Mouse (Mus musculus) left cerebral cortex, adult 2 months (tissue): ENCODE measurements around the gene Sec61a1. TPM values are rescaled to one million over a fixed set of nuclear protein-coding genes. Genes with fewer than 3 reads are reported as not detected.

Experiments
- DNase-seq, 2 experiments: peaks; one replicate each; pipeline ENCODE4 v3.0.0; 2021 to 2022; ENCODE audit warnings: low spot score in 2 of 2, mixed read lengths in 1 of 2; ENCODE audit errors: extremely low spot score in 1 of 2
- H3K27ac ChIP-seq: fragments of 200-600 bp; 2 replicates; pipeline ENCODE4 v1.8.1; 2022
- H3K4me3 ChIP-seq: fragments of 200-600 bp; 2 replicates; pipeline ENCODE4 v1.8.1; 2022
- CTCF ChIP-seq: fragments of 200-600 bp; IDR thresholded peaks from 2 replicates; pipeline ENCODE4 v1.8.1; 2022; ENCODE audit warnings: antibody characterized with exemption, mild to moderate bottlenecking, moderate library complexity
- intact Hi-C: fragments of 180-260 bp; cut with DNase I; formaldehyde crosslinking; loops from one replicate; pipeline ENCODE4 v1.15.1; 2025
- total RNA-seq, 2 experiments: library from RNA; stranded (reverse); gene quantifications; 2 replicates each; pipeline ENCODE4 v1.2.3; 2021

Sec61a1 gene
- total RNA-seq, 2 experiments from 2014 or later: 81.4 to 82.0 TPM

DNA sequence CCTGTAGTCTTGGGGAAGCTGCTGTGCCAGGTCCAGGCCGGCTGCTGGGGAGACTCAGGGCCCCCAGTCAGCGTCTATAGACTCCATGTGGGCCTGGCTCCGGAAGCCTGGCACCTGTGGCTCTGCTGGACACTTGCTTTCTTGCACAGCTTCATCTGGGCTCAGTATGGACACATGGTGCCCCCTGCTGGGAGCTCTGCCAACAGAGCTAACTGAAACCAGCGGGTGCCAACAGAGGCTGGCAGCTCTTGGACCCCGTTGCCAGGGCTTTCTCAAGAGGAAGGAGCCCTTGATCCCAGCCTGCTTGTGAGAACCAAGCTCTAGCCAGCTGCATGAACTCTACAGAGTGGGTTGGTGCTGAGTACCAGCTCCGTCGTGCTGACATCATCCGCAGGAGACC lies 31.8 kb downstream of the Sec61a1 start:
- Histone ChIP-seq H3K4me3 (no peak overlapping the region), H3K27ac (no peak overlapping the region)
- TF ChIP-seq CTCF: peak; percentile 54
- peak; percentile 67 to 72 for DNase-seq
- intact Hi-C loops: loop anchor here (5.0 kb wide), 2 partner anchors 300 to 375 kb away; no protein-coding TSS in a partner anchor

GRCm38 (mm10) chr6:88485378-88485777 lies 33.3 kb downstream of the Sec61a1 start:
- no peak for DNase-seq
- intact Hi-C loops: loop anchor here (5.0 kb wide), 2 partner anchors 298 to 373 kb away; no protein-coding TSS in a partner anchor
- Histone ChIP-seq H3K4me3 (no peak overlapping the region), H3K27ac (no peak overlapping the region)
- TF ChIP-seq CTCF: no peak

DNA sequence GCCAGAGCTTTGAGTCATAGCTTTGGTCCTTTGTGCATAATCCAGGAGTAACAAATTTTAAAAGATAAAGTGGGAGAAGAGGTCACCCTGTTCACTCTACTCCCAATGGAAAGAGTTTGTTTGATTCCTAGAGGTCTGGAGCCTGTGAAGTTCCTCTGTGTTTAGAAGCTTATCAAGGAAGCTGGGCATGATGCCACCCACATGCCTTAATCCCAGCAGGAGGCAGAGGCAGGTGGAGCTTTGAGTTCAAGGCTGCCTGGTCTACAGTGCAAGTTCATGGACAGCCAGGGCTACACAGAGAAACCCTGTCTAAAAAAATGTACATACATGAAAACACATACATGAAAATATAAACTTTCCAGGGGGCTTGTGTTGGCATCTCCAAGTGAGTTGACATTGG lies 34.8 kb downstream of the Sec61a1 start:
- Histone ChIP-seq H3K27ac (no peak overlapping the region), H3K4me3 (no peak overlapping the region)
- DNase-seq: no peak
- no peak for TF ChIP-seq CTCF
- intact Hi-C loops: no loop called here

DNA sequence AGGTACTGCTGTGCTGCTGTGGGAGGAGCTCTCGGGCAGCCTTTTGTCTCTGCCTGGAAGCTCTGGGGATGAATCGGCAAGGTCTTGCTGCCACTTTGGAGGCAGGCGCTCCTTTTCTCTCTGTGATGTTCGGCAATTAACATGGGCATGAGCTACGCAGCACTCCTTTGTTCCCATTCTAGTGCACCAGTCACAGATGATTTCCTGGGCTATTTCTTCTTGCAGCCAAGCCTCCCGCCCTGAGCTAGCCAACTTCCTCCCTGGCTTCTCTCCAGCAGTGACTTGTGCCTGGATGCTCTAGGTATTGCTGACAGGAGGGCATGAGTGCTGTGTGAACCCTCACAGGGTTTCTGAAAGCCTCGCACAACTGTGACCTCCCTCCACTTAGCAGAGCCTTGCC lies 35.6 kb downstream of the Sec61a1 start:
- Histone ChIP-seq H3K4me3 (no peak overlapping the region), H3K27ac (no peak overlapping the region)
- TF ChIP-seq CTCF: no peak
- intact Hi-C loops: no loop called here
- DNase-seq: no peak

GRCm38 (mm10) chr6:88480421-88480820 lies 38.3 kb downstream of the Sec61a1 start:
- TF ChIP-seq CTCF: no peak
- DNase-seq: no peak
- no peak overlapping the region for H3K27ac ChIP-seq
- intact Hi-C loops: no loop called here
- H3K4me3 ChIP-seq: no peak overlapping the region

DNA sequence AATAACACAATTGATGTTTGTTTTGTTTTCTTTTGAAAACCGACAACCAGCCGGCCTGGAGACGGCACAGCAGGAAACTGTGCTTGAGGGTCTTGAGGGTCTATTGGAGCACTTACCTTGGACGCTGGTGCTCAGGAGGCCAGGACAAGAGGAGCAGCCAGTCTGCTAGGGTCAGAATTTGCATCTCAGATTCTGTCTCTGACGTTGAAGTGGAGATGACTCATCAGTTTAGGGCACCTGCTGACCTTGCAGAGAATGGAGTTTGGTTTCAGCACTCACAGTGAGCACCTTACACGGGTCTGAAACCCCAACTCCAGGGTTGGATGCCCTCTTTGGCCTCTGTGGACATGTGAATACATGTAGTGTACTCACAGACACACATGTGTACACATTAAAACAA lies 48.8 kb downstream of the Sec61a1 start:
- Histone ChIP-seq H3K4me3 (no peak overlapping the region), H3K27ac (no peak overlapping the region)
- no peak for TF ChIP-seq CTCF
- DNase-seq: no peak
- intact Hi-C loops: no loop called here

GRCm38 (mm10) chr6:88465181-88465920 lies 53.4 kb downstream of the Sec61a1 start, which contains the start of gene Ruvbl1:
TSS of gene Ruvbl1 (plus strand) at chr6:88465409.
- no peak for TF ChIP-seq CTCF
- Histone ChIP-seq H3K27ac (peak within 1 kb of the TSS; percentile 51; the same call in 1 of the 2 replicates), H3K4me3 (peak within 1 kb of the TSS; percentile 56)
- peak; percentile 85 to 90 for DNase-seq
- intact Hi-C loops: loop anchor here (1.0 kb wide), 1 partner anchor 19 kb away; the partner anchor contains the start of gene Eefsec

GRCm38 (mm10) chr6:88454545-88454944 lies 64.2 kb downstream of the Sec61a1 start:
- intact Hi-C loops: no loop called here
- no peak overlapping the region for H3K4me3 ChIP-seq
- TF ChIP-seq CTCF: no peak
- DNase-seq: no peak
- H3K27ac ChIP-seq: no peak overlapping the region

Other genes starting within 250 kb of the Sec61a1 start
- gene Eefsec, start 72.4 kb downstream of the Sec61a1 start, total RNA-seq: 10 to 100 TPM; 21.8 to 23.3 TPM
- gene Ruvbl1, start 53.5 kb downstream of the Sec61a1 start, total RNA-seq: 10 to 100 TPM; 38.6 to 39.3 TPM
- under 1 TPM in 1 of 2 experiments, not detected in 1; 0.23 TPM for gene Kbtbd12, start 119.0 kb upstream of the Sec61a1 start, total RNA-seq
- 100 to 1,000 TPM; 185 to 189 TPM for gene Mgll, start 205.5 kb upstream of the Sec61a1 start, total RNA-seq